Mouse (Mus musculus): ENCODE measurements around the gene Ppp1r13l. TPM values are rescaled to one million over a fixed set of nuclear protein-coding genes. Genes with fewer than 3 reads are reported as not detected.

The Ppp1r13l gene
- total RNA-seq, 1 experiment, result 5.3 TPM

- Histone ChIP-seq H3K4me3 (ENCODE audit: insufficient read depth in 1 of 2, low read depth in 1 of 2, low read length in 2 of 2, poor library complexity in 1 of 2, severe bottlenecking in 1 of 2) (peak overlapping the region; percentile 59 to 68), H3K27ac (ENCODE audit: insufficient read depth, low read depth, low read length, poor library complexity, severe bottlenecking) (peak overlapping the region; percentile 32; the same call in 1 of the 2 replicates), H3K9ac (ENCODE audit: insufficient read depth, low read depth, low read length, poor library complexity, severe bottlenecking) (peak overlapping the region; percentile 73; the same call in 1 of the 2 replicates), H3K9me3 (ENCODE audit: control insufficient read depth, insufficient read depth, low read depth, low read length) (no peaks in the 10 kb centered on the region), H3K36me3 (ENCODE audit: control insufficient read depth, insufficient read depth, low read length, poor library complexity, severe bottlenecking) (no peaks in the 10 kb centered on the region), H3K4me1 (ENCODE audit: control insufficient read depth in 2 of 2, insufficient read depth in 2 of 2, low read length in 2 of 2, poor library complexity in 1 of 2) (peaks cover 0 to 4% of the 10 kb centered on the region in 2 experiments; a peak in 1 of 4 replicates)
- in situ Hi-C loops (cut with MboI; ENCODE audit: low sequenced_read_pairs in 2 of 2, unreplicated experiment in 2 of 2), result no loop called here
- TF ChIP-seq ZNF384 (IDR thresholded peaks at IDR 0.05; ENCODE audit: low read depth, low read length), result no peak
- TF ChIP-seq HCFC1 (IDR thresholded peaks at IDR 0.05; ENCODE audit: borderline replicate concordance, insufficient read depth, low read length), result no peak
- no peak for TF ChIP-seq ZC3H11A (IDR thresholded peaks at IDR 0.05; ENCODE audit: borderline replicate concordance, low read depth, low read length)
- no peak for TF ChIP-seq MAFK (IDR thresholded peaks at IDR 0.05; ENCODE audit: insufficient read depth, low read depth, low read length)
- TF ChIP-seq CHD2 (IDR thresholded peaks at IDR 0.05; ENCODE audit: low read depth, low read length), result no peak
- DNase-seq (ENCODE audit: low read depth, low spot score), result peak; percentile 86
Measured at GRCm38 (mm10) chr7:19319906-19320305, 39.6 kb upstream of the Ppp1r13l start.

- TF ChIP-seq ZNF384 (IDR thresholded peaks at IDR 0.05; ENCODE audit: low read depth, low read length) (no peak), HCFC1 (IDR thresholded peaks at IDR 0.05; ENCODE audit: borderline replicate concordance, insufficient read depth, low read length) (no peak), ZC3H11A (IDR thresholded peaks at IDR 0.05; ENCODE audit: borderline replicate concordance, low read depth, low read length) (no peak), MAFK (IDR thresholded peaks at IDR 0.05; ENCODE audit: insufficient read depth, low read depth, low read length) (no peak), CHD2 (IDR thresholded peaks at IDR 0.05; ENCODE audit: low read depth, low read length) (no peak)
- in situ Hi-C loops (cut with MboI; ENCODE audit: low sequenced_read_pairs in 2 of 2, unreplicated experiment in 2 of 2), result no loop called here
- no peak for DNase-seq (ENCODE audit: low read depth, low spot score)
- H3K4me1 ChIP-seq (ENCODE audit: control insufficient read depth in 2 of 2, insufficient read depth in 2 of 2, low read length in 2 of 2, poor library complexity in 1 of 2), result peaks cover 0 to 4% of the 10 kb centered on the region in 2 experiments; a peak in 1 of 4 replicates
- H3K4me3 ChIP-seq (ENCODE audit: insufficient read depth in 1 of 2, low read depth in 1 of 2, low read length in 2 of 2, poor library complexity in 1 of 2, severe bottlenecking in 1 of 2), result no peak overlapping the region
- no peak overlapping the region for H3K27ac ChIP-seq (ENCODE audit: insufficient read depth, low read depth, low read length, poor library complexity, severe bottlenecking)
- no peaks in the 10 kb centered on the region for H3K36me3 ChIP-seq (ENCODE audit: control insufficient read depth, insufficient read depth, low read length, poor library complexity, severe bottlenecking)
- no peaks in the 10 kb centered on the region for H3K9me3 ChIP-seq (ENCODE audit: control insufficient read depth, insufficient read depth, low read depth, low read length)
- no peak overlapping the region for H3K9ac ChIP-seq (ENCODE audit: insufficient read depth, low read depth, low read length, poor library complexity, severe bottlenecking)
Measured at GRCm38 (mm10) chr7:19320637-19321036, 38.9 kb upstream of the Ppp1r13l start.

GRCm38 (mm10) chr7:19321464-19321863 is 38.1 kb upstream of the Ppp1r13l start:
- DNase-seq (ENCODE audit: low read depth, low spot score), result no peak
- no peak overlapping the region for H3K27ac ChIP-seq (ENCODE audit: insufficient read depth, low read depth, low read length, poor library complexity, severe bottlenecking)
- H3K4me1 ChIP-seq (ENCODE audit: control insufficient read depth in 2 of 2, insufficient read depth in 2 of 2, low read length in 2 of 2, poor library complexity in 1 of 2), result peaks cover 0 to 4% of the 10 kb centered on the region in 2 experiments; a peak in 2 of 4 replicates
- no peaks in the 10 kb centered on the region for H3K9me3 ChIP-seq (ENCODE audit: control insufficient read depth, insufficient read depth, low read depth, low read length)
- H3K9ac ChIP-seq (ENCODE audit: insufficient read depth, low read depth, low read length, poor library complexity, severe bottlenecking), result no peak overlapping the region
- TF ChIP-seq MAFK (IDR thresholded peaks at IDR 0.05; ENCODE audit: insufficient read depth, low read depth, low read length), result no peak
- TF ChIP-seq ZC3H11A (IDR thresholded peaks at IDR 0.05; ENCODE audit: borderline replicate concordance, low read depth, low read length), result no peak
- no peak for TF ChIP-seq ZNF384 (IDR thresholded peaks at IDR 0.05; ENCODE audit: low read depth, low read length)
- no peak for TF ChIP-seq HCFC1 (IDR thresholded peaks at IDR 0.05; ENCODE audit: borderline replicate concordance, insufficient read depth, low read length)
- no peak for TF ChIP-seq CHD2 (IDR thresholded peaks at IDR 0.05; ENCODE audit: low read depth, low read length)
- no peak overlapping the region for H3K4me3 ChIP-seq (ENCODE audit: insufficient read depth in 1 of 2, low read depth in 1 of 2, low read length in 2 of 2, poor library complexity in 1 of 2, severe bottlenecking in 1 of 2)
- in situ Hi-C loops (cut with MboI; ENCODE audit: low sequenced_read_pairs in 2 of 2, unreplicated experiment in 2 of 2), result no loop called here
- H3K36me3 ChIP-seq (ENCODE audit: control insufficient read depth, insufficient read depth, low read length, poor library complexity, severe bottlenecking), result no peaks in the 10 kb centered on the region

GRCm38 (mm10) chr7:19322489-19322888 is 37.1 kb upstream of the Ppp1r13l start:
- no peak for TF ChIP-seq CHD2 (IDR thresholded peaks at IDR 0.05; ENCODE audit: low read depth, low read length)
- no peak for TF ChIP-seq HCFC1 (IDR thresholded peaks at IDR 0.05; ENCODE audit: borderline replicate concordance, insufficient read depth, low read length)
- TF ChIP-seq ZNF384 (IDR thresholded peaks at IDR 0.05; ENCODE audit: low read depth, low read length), result no peak
- TF ChIP-seq ZC3H11A (IDR thresholded peaks at IDR 0.05; ENCODE audit: borderline replicate concordance, low read depth, low read length), result no peak
- no peak for TF ChIP-seq MAFK (IDR thresholded peaks at IDR 0.05; ENCODE audit: insufficient read depth, low read depth, low read length)
- DNase-seq (ENCODE audit: low read depth, low spot score), result no peak
- Histone ChIP-seq H3K9ac (ENCODE audit: insufficient read depth, low read depth, low read length, poor library complexity, severe bottlenecking) (no peak overlapping the region), H3K27ac (ENCODE audit: insufficient read depth, low read depth, low read length, poor library complexity, severe bottlenecking) (no peak overlapping the region), H3K36me3 (ENCODE audit: control insufficient read depth, insufficient read depth, low read length, poor library complexity, severe bottlenecking) (no peaks in the 10 kb centered on the region), H3K9me3 (ENCODE audit: control insufficient read depth, insufficient read depth, low read depth, low read length) (no peaks in the 10 kb centered on the region), H3K4me1 (ENCODE audit: control insufficient read depth in 2 of 2, insufficient read depth in 2 of 2, low read length in 2 of 2, poor library complexity in 1 of 2) (peaks cover 0 to 8% of the 10 kb centered on the region in 2 experiments; a peak in 2 of 4 replicates), H3K4me3 (ENCODE audit: insufficient read depth in 1 of 2, low read depth in 1 of 2, low read length in 2 of 2, poor library complexity in 1 of 2, severe bottlenecking in 1 of 2) (no peak overlapping the region)
- in situ Hi-C loops (cut with MboI; ENCODE audit: low sequenced_read_pairs in 2 of 2, unreplicated experiment in 2 of 2), result no loop called here
